Mouse (Mus musculus) cerebellum, postnatal 36 days (tissue): ENCODE data around the gene Zcchc24.
A peak's percentile ranks its signal among the peaks of the same experiment; 100 is the strongest.

Experiments used
- DNase-seq, 2 experiments: peaks; one replicate each; pipeline ENCODE4 v3.0.0; 2021 to 2022; ENCODE audit warnings: mixed read lengths in 2 of 2

Zcchc24 gene

DNA sequence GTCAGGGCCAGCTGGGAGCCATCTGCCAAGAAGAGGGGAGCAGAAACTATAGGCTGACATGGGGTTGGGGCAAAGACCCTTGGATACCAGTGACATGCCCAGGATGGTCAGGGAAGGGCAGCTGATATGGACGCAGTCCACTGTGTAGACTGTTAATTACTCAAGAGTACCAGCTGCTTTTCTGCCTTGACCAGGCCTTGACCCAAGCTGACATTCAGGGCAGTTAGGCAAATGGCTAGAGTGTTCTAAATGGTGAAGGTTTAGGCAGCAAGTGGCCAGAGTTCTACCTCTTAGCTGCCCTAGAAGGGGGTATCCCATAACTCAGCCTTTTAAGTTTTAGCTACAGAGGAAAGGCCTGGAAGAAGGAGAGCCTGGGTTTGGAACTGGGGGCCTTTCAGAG, 52.3 kb downstream of the Zcchc24 start:
- no peak for DNase-seq

DNA sequence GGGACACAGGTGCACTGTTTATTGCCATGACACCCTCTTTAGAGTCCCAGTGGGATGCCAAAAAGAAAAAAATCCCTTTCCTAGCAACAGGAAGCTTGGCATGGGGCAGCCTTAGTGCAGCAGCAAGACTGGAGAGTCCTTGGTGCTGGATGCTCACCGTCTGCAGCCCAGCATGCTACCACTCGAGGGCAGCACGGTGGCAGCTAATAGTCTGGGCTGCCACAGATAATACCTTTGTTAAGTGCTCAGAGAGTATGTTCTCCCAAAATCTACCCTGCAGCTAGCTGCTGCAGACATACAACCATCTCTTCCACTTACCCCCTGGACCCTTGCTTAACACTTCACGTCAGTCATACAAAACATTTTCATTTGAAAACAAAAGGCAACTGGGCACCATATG, 55.4 kb downstream of the Zcchc24 start:
- no peak for DNase-seq

DNA sequence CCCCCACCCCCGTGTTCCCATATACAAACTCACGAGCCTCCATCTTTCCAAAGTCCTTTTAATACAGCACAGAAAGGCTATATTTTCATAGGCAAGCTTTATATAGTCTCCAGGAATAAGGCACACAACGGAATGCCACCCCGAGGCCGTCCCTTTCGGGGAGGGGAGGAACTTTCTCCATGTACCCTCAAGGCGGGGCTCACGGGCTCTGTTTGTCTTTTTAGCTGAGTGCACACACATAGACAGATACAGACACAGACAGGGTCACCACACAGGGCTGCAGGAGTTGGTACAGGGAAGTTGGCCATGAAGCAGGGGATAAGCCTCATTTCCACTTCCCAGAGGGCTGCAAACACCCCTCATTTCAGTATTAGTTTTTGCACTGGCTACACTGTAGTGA, 57.2 kb downstream of the Zcchc24 start:
- DNase-seq, result no peak

DNA sequence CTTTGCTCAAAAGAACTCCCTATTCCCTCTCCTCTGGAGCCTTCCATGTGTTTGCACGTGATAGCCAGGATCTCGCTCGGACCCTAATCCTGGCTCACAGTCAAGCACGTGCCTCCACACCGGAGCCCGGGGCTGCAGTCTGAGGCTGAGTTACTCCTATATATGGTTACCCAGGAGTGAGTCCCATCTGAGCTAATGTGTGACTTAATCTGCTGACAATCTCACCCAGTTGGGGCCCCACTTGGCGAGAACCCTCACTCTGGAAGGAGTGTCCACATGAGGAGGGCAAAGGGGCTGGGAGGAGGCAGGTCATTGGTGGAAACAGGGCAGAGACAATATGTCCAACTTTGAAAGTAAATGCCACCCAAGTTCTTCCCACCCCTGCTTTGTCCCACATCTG, 57.7 kb downstream of the Zcchc24 start:
- DNase-seq, result no peak

DNA sequence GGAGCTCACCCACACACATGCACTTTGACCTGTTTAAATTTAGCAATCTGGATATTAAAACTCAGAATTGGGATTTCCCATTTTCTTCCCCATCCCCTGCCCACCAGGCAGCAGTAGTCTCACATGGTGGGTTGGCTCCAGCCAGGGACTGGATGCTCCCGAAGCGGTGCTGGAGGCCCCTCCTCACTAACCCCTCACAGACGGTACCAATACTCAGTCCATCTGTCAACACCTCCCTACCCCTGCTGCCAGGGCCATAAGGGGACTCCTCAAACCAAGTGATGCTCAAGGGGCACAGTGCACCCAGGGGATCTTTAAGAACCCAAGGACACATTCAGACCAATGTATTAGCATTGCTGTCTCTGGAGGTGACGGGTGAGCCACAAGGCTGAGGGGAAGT, 58.2 kb downstream of the Zcchc24 start:
- no peak for DNase-seq

DNA sequence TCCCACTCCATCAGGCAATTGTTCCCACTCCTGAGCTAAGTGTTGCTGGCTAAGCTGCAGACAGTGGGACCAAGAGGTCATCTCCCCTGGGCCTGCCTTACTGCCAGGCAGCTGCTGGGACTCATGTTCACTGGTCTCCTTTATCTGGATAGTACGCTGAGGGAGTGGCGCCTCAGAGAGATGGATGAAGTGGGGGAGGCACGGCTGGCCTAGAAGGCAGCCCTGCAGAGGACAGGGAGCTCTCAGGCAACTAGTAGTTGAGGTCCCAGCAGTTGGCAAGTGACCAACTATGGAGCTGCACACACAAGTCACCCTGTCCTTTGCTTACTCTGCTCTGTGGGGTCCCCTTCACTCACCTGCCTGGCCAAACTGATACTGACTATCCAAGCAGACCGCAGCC, 58.8 kb downstream of the Zcchc24 start:
- DNase-seq, result no peak

DNA sequence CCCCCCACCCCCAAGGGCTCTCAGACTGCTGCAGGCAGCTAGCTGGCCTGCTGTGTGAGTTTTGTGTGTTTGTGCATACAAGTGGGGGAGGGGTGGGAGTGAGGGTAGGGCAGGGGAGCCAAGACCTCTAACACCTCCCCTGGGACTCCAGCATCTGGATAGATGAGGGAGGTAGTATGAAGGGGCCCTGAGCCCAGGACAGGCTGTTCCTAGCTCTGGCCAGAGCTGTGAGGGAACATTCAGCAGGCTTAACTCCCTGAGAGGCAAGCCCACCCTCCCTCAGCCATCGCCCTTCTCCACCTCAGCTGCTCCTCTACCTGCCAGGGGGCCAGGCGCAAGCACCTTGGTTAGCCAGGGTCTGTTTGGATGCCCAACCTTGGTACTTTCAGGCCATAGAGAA, 59.9 kb downstream of the Zcchc24 start:
- DNase-seq, result no peak

DNA sequence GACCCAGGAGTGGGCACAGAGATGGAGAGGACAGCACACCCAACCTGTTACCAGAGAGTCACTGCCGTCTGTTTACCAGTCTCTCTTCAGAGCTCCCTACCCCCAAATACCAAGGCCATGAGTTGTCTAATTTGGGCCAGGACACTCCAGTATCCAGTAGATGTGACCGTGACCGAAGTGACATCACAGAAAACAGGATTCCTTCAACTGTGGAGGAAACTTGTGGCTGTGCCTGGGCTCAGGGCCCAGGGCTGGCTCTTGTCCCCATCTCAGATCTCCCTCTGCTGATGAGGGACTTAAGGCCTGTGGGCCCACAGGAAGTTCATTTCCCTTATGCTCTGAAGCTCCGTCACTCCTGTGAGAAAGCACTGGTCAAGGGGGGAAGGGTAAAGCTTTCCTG, 60.4 kb downstream of the Zcchc24 start:
- no peak for DNase-seq

DNA sequence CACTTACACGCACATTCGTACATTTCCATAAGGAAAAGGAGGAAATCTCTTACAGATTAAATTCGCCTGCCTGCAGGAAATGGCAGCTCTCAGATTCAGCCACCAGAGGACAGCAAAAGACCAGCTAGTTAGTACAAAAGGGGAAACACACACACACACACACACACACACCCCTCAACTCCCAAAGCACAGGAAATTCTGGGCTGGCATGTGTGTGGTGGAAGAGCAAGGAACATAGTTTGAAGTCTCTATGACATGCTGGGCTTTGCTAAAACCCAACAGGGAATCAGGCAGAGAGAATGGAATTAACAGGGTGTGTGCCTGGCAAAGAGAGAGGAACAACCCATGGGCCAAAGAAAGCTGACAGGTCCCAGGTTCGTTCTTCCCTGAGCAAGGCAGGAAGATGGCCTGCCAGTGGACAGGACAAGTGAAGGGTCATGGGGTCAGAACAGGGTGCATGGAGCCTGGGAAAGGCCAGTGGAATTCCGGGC, 61.1 kb downstream of the Zcchc24 start:
- DNase-seq, result no peak

DNA sequence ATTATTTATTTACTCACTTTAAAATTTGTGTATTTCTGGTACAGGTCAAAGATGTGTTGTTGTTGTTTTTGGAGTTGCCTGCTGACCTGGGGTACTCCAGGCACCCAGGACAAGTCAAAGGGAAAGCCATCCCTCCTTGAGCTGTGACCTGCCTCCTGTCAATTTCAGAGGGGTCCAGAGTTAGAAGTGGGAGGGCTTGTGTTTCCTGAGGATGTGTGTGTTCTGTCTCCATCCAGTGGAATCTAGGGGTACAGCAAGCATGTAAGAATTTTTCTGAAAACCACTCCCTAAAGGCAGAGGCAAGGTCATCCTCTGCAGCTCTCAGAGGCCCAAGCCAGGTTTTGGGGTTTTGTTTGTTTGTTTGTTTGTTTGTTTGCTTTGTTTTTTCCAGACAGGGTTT, 66.9 kb downstream of the Zcchc24 start:
- no peak for DNase-seq

DNA sequence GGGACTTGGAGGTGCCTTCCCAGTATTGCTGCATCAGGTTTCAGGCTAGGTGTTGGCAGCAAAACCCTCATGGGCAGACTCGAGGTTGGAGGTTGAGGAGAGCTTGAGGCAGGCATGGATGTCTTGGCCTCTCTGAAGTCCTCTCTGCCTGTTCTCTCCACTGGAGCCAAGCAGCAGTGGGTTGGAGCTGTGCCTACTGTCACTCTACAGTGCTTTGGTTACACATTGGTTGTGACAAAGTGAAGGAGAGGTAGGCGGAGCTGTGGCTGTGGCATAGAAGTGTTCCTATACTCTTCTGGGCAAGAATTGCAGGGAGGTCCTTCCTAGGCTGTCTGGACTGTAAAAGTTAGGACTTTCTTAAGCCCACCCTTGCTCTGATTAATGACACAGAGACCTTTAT, 72.5 kb downstream of the Zcchc24 start:
- no peak for DNase-seq

DNA sequence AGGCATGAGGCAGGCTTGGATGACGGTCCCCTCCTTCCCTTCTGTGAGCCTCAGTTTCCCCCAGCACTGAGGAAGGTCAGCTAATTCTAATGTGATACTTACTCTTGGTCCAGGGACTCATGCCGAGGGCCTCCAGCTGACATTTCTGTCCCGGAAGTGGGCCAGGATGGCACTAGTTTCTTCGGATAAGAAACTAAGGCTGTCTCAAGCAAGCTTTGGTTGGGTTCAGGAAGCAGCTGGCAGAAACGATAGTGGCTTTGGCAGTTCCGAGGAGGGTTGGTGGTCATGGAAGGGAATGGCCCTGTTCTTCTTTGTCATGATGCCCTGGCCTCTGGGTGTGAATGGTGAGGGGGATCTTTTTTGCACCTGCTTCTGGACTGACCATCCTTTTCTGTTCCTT, 73.8 kb downstream of the Zcchc24 start:
- no peak for DNase-seq

DNA sequence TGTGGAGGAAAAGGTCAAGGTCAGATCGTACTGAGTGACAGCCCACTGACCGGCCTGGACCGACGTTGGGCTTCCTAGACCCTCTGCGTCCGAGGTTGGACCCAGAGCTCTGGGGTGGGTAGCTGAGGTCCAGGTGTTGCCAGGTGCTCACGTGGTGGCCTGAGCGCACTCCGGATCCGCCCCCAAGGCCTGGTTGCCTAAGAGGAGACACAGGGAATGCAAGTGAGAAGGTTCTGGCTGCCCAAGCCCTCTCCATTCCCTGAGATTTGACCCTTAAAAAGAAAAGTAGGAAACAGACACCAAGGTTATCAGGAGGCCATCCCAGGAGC, 74.3 kb downstream of the Zcchc24 start:
- peak in 1 of 2 experiments; percentile 26 for DNase-seq

DNA sequence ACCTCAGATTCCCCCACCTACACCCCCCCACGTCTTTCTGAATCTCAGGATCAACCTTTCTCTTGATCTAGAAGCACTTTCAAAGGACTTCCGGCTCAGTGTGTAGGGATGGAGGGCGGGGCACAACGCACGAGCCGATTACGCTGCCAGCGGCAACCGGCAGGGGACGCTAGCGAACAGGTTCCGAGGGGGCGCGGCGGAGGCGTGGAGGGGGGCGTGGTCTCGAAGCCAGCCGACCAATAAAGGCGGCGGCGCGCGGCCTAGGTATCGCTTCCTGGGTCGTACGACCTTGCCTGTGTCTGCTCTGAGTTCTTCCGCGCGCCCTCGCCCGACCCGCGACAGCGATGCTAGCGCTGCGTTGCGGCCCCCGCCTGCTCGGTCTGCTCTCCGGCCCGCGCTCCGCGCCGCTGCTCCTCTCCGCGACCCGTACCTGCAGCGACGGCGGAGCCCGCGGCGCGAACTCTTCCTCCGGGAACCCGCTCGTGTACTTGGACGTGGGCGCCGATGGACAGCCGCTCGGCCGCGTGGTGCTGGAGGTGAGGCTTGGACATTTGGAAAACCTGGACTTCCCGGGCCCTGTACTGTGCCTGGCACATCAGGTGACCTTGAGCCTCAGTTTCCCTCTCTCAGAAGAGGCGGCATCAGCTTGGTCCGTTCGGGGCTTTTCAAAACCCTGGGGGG, 74.8 kb downstream of the Zcchc24 start, which contains the start of gene Ppif:
Gene Ppif, plus strand, starts transcription at position 267 of the 681 bp plus-strand sequence.
- peak; percentile 96 to 97 for DNase-seq

DNA sequence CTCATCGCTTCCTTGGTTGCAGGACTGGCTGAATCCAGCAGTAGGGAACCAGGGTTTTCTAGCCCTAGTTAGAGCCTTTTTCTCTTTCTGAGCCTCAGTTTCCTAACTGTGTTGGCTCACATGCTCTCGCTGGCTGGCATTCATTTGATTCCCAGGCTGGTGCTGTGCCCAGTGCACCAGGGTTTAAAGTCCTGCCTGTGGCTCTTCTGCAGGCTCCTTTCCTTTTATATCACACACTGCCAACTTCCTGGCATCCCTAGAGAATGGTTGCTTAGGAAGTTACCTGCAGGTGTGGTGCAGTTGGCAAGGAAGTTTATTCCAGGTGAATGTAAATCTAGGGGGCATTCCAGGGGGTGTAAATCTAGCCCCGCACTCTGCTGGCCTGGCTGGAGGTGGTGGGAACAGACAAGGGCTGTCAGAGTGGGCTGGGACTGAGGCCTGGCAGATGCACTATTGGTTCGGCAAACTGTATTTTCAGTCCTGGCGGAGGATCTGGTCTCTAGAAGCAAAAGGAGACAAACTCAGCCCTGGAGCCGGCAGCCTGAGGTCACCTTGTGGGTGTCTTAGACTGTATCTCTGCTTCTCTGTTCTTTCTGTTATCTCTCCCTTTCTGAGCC, 75.5 kb downstream of the Zcchc24 start:
- DNase-seq, result no peak

DNA sequence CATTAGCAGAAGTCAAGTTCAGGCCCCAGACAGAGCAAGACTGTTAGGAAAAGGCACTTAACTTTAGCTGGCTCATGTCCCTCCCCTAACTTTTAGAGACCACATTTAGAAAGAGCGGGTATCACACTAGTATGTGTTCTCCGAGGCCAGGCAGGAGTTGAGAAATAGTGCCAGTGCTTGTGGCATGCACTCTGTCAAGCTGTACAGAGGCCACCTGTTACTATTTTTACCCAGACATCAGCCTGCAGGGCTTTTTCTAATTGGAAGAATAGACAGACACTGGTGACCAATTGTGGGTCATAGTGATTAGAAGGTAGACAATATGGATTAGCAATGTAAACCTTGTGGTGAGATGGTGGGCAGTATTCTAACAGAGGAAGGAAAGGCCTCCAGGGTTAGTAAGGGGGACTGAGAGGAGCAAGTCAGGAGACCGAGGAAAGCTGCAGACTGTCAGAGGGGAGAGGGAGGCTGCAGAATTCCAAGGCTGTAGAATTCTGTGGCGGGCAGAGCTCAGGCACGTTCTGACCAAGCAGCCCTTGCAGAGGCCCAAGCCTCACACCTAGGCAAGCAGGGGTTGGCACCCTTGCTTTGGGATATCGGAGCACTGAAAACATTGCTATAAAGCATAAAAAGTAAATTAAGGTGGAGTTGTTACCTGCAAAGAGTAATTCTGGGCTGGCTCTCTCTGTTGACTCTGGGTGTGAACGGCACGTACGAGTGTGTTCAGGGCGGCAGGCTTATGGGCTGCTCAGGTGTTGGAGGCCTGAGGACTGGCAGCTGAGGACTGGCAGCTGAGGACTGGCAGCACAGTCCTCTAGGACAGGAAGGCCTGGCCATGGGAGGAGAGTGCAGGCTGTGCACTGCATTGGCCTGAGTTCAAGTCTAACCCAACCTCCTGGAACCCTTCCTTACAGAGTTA, 81.6 kb downstream of the Zcchc24 start:
- no peak for DNase-seq

DNA sequence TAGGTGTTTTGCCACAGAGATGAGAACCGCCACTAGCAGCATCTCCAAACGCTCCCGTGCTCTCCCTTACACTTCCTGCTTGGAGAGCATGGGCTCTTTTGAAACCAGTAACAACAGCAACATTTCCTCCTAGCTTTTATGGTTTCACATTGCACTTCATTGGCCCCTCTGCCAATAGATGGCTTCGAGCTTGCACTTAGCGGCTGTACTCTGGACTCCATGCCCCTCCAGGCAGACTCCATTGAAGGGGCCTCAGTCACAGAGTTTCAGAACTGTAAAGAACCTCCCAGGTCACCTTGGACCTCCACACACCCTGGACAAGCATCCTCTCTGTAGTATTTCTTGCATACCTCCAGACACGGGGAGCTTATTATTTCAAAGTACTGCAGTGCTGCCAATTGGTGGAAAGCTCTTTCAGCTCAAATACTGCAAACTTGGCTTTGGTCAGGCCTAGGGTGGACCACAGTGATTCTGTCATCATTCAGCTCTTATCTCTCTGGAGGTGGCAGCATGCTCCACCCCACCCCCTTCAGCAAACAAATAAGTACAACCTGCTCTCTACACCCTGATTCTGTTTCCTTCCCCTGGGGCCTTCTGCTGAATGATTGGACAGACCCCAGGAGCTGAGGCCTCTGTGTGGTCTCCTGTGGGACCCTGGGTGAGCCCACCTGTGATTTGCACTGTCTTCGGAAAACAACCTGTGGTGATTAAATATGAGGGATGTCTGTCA, 82.5 kb downstream of the Zcchc24 start:
- DNase-seq, result no peak

DNA sequence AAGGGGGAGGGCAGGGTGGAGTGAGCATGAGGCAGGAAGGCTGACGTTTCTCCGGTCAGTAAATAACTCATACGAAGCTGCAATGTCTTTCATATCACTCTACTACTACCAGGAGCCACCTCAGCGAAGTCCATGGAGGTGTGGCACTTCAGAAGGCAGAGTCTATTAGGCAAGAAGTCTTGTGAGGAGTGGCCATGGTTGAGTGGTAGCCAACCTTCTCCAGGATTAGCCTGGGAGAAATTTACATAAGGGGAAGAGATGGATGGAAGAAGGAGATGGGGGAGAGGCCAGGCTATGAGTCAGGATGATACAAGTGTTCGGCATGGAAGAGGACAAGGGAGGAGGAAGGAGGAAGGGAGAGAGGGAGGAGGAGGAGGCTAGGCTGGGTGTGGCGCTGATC, 86.8 kb downstream of the Zcchc24 start:
- DNase-seq, result no peak

DNA sequence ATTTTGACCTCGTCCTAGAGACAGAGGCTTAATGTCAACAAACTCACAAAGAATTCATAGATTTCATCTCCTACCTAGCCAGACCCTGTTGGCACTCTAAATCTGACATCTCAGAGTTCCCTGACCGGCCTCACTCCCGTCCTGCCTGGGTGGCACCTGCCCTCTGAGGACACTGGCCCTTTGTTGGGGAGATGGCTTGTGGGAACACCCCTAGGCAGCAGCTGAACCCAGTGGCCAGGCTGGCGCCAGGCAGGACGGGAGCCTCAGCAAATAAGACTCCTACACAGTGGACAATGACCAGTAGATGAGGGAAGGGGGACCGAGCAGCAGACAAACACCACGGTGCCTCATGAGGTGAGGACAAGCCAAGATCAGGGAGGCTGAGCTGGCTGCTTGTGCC, 89.2 kb downstream of the Zcchc24 start:
- no peak for DNase-seq

DNA sequence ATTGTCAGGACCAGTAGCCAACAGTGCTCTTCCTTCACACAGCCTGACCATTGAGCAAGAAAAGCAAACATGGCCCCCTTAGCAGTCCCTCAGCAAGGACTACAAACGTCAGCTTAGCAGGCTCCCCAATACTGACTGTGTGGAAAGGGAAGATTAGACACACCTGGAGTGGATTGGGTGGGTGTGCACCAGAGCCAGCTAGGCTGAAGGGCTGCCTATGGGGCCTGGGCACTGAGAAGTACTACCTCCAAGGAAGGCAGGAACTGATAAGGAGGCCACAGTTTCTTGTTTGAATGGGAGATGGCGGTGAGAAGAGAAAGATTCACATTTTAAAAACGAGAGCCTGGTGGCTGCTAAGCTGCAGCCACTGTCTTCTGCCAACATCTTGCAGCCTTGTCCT, 101.3 kb downstream of the Zcchc24 start:
- no peak for DNase-seq

DNA sequence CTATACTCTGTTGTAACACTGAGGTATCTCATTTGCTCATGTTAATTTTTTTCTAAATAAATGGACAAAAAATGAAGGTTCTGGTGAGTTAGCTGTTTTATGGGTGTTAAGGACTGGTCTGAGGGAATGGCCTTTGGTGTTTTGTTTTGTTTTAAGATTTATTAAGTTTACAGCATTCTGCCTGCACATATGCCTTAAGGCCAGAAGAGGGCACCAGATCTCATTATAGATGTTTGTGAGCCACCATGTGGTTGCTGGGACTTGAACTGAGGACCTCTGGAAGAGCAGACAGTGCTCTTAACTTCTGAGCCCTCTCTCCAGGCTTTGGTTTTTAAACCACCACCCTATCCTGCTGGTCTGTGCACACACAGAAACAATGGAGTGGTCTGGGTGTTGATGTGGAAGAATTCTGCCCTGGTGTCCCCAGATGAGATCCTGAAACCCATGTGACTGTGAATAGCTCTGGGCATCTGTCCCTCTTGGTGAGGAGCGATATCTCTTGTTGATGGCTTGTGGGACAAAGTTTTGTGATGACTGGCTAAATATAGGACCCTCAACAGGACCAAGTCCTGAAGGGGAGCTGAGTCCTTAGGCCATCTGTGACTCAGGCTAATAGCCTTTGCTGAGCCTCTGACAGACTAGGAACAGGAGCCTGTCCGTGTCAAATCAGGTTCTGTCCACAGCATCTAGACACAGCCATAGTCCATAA, 102.0 kb downstream of the Zcchc24 start:
- no peak for DNase-seq

DNA sequence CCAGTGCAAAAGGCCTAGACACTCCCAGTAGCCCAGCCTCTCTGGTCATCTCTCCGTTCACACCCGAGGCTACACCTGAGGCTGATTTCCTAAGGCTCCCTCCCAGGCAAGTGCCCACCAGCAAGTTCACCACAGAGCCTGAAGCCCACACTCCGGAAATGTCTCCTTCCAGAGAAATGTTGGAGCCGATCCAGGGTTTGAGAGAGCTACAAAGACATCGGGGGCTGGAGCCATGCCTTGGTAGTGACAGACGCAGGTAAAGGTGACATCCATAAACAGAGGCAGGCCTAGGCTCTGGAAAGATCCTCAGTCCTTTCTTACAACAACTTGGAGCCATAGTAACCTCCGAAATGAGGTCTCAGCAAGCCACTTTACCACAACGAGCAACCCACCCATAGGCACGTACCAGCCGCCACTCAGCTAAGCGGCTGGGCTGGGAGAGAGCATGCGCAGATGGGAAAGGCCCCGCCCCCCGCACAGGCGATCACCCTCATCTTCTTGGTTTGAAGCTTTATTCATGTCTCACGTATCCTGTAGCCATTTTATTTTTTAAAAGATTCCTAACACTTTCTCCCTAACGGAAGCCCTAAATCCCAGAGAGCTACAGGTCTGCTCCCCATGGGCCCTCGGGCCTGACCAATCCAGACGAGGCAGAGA, 103.4 kb downstream of the Zcchc24 start:
- no peak for DNase-seq
